Mouse (Mus musculus) ES-Bruce4 (cell line): ENCODE results near the gene Arfrp1.

ENCODE experiments used
- CTCF ChIP-seq: IDR thresholded peaks from one replicate; pipeline ENCODE4 v1.8.1; 2011; ENCODE audit warnings: low read depth, low read length
- POLR2A ChIP-seq: IDR thresholded peaks from one replicate; pipeline ENCODE4 v1.8.1; 2011; ENCODE audit warnings: low read length; ENCODE audit not compliant: insufficient read depth

- TF ChIP-seq CTCF (no peak), POLR2A (no peak)
These were observed 26.3 kb upstream of the Arfrp1 start for GRCm38 (mm10) chr2:181391541-181391940.
